Mouse (Mus musculus) brain, embryonic 14.5 days (tissue): ENCODE results near the gene Atxn1.

ENCODE experiments used
- CTCF ChIP-seq: fragments of 200-500 bp; IDR thresholded peaks from 2 replicates; pipeline ENCODE4 v1.5.1; 2012; ENCODE audit warnings: inconsistent platforms, mild to moderate bottlenecking, moderate library complexity, borderline replicate concordance; ENCODE audit not compliant: insufficient read depth, insufficient read length; ENCODE audit errors: extremely low read depth
- POLR2A ChIP-seq: fragments of 200-500 bp; IDR thresholded peaks from 2 replicates; pipeline ENCODE4 v1.6.1; 2012; ENCODE audit warnings: mild to moderate bottlenecking, inconsistent platforms, borderline replicate concordance; ENCODE audit not compliant: poor library complexity, insufficient read depth, insufficient read length, severe bottlenecking; ENCODE audit errors: extremely low read depth

DNA sequence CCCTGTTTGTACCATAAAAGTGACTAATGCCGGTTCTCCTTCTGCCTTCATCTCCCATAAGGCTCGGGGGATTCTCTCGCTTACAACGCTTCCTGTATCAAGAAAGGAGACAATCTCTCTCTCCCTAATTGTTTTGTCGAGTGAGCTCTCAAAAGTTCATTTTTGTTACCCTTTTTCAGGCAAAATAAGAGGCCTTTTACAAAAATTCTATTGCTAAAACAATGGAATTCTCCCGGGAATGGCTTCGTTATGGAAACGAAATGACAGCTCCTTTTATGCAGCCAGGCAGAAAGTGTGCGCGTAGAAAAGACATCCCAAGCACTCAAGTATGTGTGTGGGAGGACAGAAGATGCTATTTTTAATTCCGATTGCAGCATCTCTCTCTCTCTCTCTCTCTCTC lies 255.4 kb downstream of the Atxn1 start:
- TF ChIP-seq POLR2A (no peak), CTCF (no peak)
